Mouse (Mus musculus): ENCODE measurements around the gene Zbtb26. TPM values are rescaled to one million over a fixed set of nuclear protein-coding genes. Genes with fewer than 3 reads are reported as not detected.

Gene Zbtb26
- total RNA-seq (2021), result 10 to 100 TPM; 10.6 to 10.8 TPM
- long read RNA-seq, full-length matches to known transcripts, result 5 of 5 reads
- long read RNA-seq, partial matches to known transcripts, result 0 of 5 reads
- long read RNA-seq, other reads (novel, unspliced or antisense), result 0 of 5 reads

DNA sequence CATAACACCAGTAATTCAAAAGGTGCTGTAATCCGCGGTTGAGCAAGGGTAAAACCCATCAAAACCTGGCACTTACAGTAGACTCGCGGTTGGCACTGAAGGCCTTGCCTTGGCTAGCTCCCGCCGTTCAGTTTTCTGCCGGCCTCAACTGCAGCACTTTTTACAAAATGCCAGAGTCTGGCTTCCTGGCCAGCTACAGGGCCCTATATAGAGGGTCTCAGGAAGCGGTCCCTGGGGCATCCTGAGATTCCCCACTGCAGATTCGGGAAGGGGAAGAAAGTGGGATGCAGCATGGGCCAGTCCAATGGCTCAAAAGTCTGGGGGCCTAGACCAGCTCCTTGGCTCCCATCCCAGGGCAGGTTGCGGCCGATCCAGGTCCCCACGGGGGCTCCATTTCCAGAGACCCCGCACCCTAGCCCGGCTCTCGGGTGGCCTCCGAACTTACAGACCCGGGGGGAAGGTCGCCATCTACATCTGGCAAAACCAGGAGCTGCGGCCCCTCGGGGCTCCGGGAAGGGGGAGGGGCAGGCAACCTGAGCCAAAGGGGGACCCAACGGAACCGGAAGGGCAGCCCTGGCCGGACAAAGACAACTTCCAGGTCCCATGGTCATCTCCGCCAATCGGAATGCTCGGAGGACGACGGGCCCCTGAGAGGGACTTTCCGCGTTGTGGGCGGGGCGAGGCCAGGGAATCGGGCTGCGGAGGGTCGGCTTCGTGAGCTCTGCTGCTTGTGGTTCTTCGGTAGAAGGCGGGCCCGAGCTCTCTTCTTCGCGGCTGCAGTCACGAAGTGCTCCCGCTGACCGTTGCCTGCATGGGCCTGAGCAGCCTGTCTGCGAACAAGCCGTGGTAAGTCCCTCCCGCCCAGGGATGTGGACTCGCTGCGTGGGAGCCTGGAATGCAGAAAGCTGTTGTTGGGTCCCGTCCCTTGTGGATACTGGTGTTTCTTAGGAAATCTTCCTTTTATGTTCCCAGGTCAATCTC is at the start of gene Zbtb26, which contains the start of the genes Zbtb6 and Rabgap1:
TSS of gene Zbtb26 (minus strand) at position 525 of the 981 bp plus-strand sequence.
TSS of gene Zbtb6 (minus strand) at position 561 of the 981 bp plus-strand sequence.
TSS of gene Rabgap1 (plus strand) at position 669 of the 981 bp plus-strand sequence.
- peak; percentile 96 to 97 for DNase-seq (ENCODE audit: low spot score in 2 of 2)

- DNase-seq (ENCODE audit: low spot score in 2 of 2), result no peak
Observed at GRCm38 (mm10) chr2:37488956-37489355, 46.0 kb upstream of the Zbtb26 start.

- no peak for DNase-seq (ENCODE audit: low spot score in 2 of 2)
Observed at GRCm38 (mm10) chr2:37486408-37486807, 43.5 kb upstream of the Zbtb26 start.

DNA sequence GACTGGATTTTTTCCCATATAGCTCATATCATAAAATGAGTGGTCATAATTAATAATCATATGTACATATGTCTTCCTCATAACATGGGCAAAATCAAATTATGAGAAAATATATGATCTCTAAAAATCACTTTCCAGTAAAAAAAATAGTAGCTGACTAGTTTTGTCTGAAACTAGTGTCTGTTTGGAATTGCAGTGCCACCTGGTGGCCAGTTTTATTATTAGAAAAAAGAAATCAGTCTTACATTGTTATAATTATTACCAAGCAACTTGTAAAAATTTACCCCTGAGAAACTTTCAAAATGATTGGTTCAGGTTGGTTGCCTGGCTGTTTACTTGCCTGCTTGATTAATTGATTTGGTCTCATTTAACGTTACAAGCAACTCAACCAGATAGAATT is 42.4 kb upstream of the Zbtb26 start:
- peak in 1 of 2 experiments; percentile 46 for DNase-seq (ENCODE audit: low spot score in 2 of 2)

DNA sequence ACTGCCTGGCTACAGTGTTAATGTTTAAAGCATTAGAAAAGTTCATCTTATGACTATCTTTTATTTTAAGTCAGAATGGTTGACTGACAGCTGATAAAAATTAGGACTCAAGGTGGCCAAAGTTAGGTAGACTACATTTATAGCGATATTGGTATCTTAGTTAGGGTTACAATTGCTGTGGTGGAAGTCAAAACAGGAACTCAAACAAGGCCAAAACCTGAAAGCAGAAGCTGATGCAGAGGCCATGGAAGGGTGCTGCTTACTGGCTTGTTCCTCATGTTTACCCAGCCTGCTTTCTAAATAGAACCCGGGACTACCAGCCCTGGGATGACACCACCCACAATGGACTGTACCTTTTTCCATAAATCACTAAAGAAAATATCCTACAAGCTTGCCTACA is 41.2 kb upstream of the Zbtb26 start:
- no peak for DNase-seq (ENCODE audit: low spot score in 2 of 2)

DNA sequence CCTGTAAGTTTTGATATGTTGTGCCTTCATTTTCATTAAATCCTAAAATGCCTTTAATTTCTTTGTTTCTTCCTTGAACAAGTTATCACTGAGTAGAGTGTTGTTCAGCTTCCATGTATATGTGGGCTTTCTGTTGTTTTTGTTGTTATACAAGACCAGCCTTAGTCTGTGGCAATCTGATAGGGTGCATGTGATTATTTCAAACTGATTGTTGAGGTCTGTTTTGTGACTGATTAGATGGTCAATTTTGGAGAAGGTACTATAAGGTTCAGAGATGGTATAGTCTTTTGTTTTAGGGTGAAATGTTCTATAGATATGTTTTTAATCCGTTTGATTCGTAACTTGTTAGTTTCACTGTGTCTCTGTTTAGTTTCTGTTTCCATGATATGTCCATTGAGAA is 37.1 kb upstream of the Zbtb26 start:
- DNase-seq (ENCODE audit: low spot score in 2 of 2), result no peak

- DNase-seq (ENCODE audit: low spot score in 2 of 2), result no peak
Observed at GRCm38 (mm10) chr2:37479559-37479958, 36.6 kb upstream of the Zbtb26 start.

GRCm38 (mm10) chr2:37466266-37466665 is 23.3 kb upstream of the Zbtb26 start:
- no peak for DNase-seq (ENCODE audit: low spot score in 2 of 2)

GRCm38 (mm10) chr2:37460707-37461106 is 17.8 kb upstream of the Zbtb26 start:
- DNase-seq (ENCODE audit: low spot score in 2 of 2), result no peak

GRCm38 (mm10) chr2:37452376-37452760 is 9.4 kb upstream of the Zbtb26 start:
- no peak for DNase-seq (ENCODE audit: low spot score in 2 of 2)

GRCm38 (mm10) chr2:37451667-37452375 is 8.9 kb upstream of the Zbtb26 start:
- DNase-seq (ENCODE audit: low spot score in 2 of 2), result peak; percentile 90 to 93

DNA sequence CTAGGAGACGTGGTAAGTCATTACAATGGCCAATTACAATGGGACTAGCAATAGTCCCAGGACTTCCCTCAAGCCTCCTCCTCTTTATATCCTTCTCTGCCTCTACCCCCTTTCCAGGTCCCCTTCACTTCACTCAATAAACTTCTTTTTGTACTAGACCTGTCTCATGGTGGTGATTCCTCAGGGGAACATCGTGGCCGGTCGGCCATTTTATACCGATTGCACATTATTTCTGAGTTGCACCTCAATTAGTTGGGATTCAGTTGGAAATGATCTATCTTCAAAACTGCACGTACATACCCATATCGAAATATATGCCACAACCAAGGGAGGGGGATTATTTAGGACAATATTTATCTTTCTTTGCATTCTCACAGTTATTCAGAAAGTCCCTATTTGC is 11.3 kb downstream of the Zbtb26 start:
- DNase-seq (ENCODE audit: low spot score in 2 of 2), result no peak

GRCm38 (mm10) chr2:37430593-37431464 is 12.1 kb downstream of the Zbtb26 start:
- DNase-seq (ENCODE audit: low spot score in 2 of 2), result peak; percentile 83 to 94

- DNase-seq (ENCODE audit: low spot score in 2 of 2), result no peak
Observed at GRCm38 (mm10) chr2:37423671-37424070, 19.3 kb downstream of the Zbtb26 start.

DNA sequence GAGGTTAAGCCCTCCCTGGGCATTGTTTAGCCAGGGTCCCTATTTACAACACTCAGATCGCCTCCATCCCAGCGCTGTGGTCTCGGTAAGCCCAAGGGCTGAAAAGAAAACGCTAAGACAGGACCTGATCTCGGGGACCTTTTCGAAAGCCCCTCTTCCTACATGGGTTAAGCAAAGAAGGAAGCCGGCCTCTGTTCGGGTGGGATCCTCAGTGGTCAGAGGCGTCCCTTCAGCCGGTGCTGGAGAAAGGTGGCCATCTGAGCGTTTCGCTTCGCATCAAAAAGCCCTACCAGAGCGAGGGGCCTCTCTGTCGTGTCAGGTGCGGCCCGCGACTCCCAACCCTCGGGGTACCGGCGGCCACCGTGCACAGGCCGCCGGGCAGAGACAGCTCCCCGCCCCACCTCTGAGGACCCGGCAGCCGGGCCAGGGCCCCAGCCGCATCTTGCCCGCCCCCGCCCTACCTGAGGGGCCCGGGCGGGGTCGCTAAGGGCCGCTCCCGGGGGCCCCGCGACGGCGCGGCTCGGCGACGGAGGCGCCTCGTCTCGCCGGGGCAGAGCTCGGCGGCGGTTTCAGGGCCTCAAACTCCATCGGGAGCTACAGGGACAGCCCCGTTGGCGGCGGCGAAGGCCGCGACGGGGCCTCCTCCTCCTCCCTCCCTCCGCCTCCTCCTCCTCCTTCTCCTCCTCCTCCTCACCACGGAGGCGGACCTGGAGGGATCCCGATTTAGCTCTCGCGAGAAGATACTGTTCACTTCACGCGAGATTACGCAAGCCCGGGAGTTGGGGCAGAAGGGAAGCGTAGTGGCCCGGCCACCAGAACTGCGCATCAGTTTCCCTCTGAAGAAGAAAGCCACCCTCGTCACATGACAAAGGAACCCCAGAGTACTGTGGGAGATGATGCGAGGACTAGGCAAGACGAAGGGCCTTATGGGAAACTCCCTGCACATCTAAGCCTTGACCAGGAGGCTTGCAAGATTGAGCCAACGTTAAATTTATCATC is 20.3 kb downstream of the Zbtb26 start, which contains the start of gene Rc3h2:
TSS of gene Rc3h2 (minus strand) at position 598 of the 999 bp plus-strand sequence.
- DNase-seq (ENCODE audit: low spot score in 2 of 2), result peak; percentile 94 to 97

GRCm38 (mm10) chr2:37421903-37422302 is 21.0 kb downstream of the Zbtb26 start:
- DNase-seq (ENCODE audit: low spot score in 2 of 2), result no peak

- no peak for DNase-seq (ENCODE audit: low spot score in 2 of 2)
Observed at GRCm38 (mm10) chr2:37395539-37395938, 47.4 kb downstream of the Zbtb26 start.

GRCm38 (mm10) chr2:37382921-37383320 is 60.0 kb downstream of the Zbtb26 start:
- peak in 1 of 2 experiments; percentile 66 for DNase-seq (ENCODE audit: low spot score in 2 of 2)

Data from layer of hippocampus, adult 18-20 months (tissue).